Mouse (Mus musculus): ENCODE results near the gene Serf2. TPM values are rescaled to one million over a fixed set of nuclear protein-coding genes. Genes with fewer than 3 reads are reported as not detected.
"Not testable (repeated sequence)": the region's sequence is repeated elsewhere in the genome, so short reads cannot be mapped to it uniquely, and the experiment has no call there.

Serf2 gene
- polyA plus RNA-seq, 1 experiment from 2014 or later, result 330 TPM

GRCm38 (mm10) chr2:121474180-121474535 lies 25.2 kb downstream of the Serf2 start:
- WGBS, result 36% methylated on average over 8 of the region's 8 CpGs
- peak overlapping the region; percentile 73 for H3K4me2 ChIP-seq (replicated peaks)
- H3K4me3 ChIP-seq, result peak overlapping the region; percentile 70
- ATAC-seq (replicated peaks), result no peak; the same call in 1 of the 2 replicates
- peak overlapping the region; percentile 80 for H3K27ac ChIP-seq (replicated peaks)
- H3K36me3 ChIP-seq, result no peaks in the 10 kb centered on the region
- peak overlapping the region; percentile 66 for H3K9ac ChIP-seq (replicated peaks)
- no peaks in the 10 kb centered on the region for H3K27me3 ChIP-seq
- no peaks in the 10 kb centered on the region for H3K9me3 ChIP-seq
- H3K4me1 ChIP-seq, result peaks cover 8% of the 10 kb centered on the region

GRCm38 (mm10) chr2:121475306-121475705 lies 26.3 kb downstream of the Serf2 start:
- not testable (repeated sequence) for H3K4me3 ChIP-seq; H3K4me2 ChIP-seq (replicated peaks); H3K27me3 ChIP-seq; ATAC-seq (replicated peaks); H3K4me1 ChIP-seq; H3K36me3 ChIP-seq; H3K9ac ChIP-seq (replicated peaks); H3K27ac ChIP-seq (replicated peaks); H3K9me3 ChIP-seq
- WGBS, result 96% methylated on average over 2 of the region's 2 CpGs

- ATAC-seq (replicated peaks), result no peak
- H3K4me1 ChIP-seq, result peaks cover 8% of the 10 kb centered on the region
- no peaks in the 10 kb centered on the region for H3K27me3 ChIP-seq
- H3K27ac ChIP-seq (replicated peaks), result no peak overlapping the region
- no peak overlapping the region for H3K9ac ChIP-seq (replicated peaks)
- H3K36me3 ChIP-seq, result no peaks in the 10 kb centered on the region
- no peak overlapping the region for H3K4me3 ChIP-seq
- no peaks in the 10 kb centered on the region for H3K9me3 ChIP-seq
- 80% methylated on average over 3 of the region's 3 CpGs for WGBS
- no peak overlapping the region for H3K4me2 ChIP-seq (replicated peaks)
Observed at GRCm38 (mm10) chr2:121477491-121478266, 28.7 kb downstream of the Serf2 start.

GRCm38 (mm10) chr2:121480498-121480897 lies 31.5 kb downstream of the Serf2 start:
- H3K4me1 ChIP-seq, result no peaks in the 10 kb centered on the region
- H3K27me3 ChIP-seq, result no peaks in the 10 kb centered on the region
- H3K4me3 ChIP-seq, result no peak overlapping the region
- no peak for ATAC-seq (replicated peaks)
- H3K9ac ChIP-seq (replicated peaks), result no peak overlapping the region
- no peaks in the 10 kb centered on the region for H3K9me3 ChIP-seq
- H3K4me2 ChIP-seq (replicated peaks), result no peak overlapping the region
- WGBS, result 73% methylated on average over 3 of the region's 3 CpGs
- no peaks in the 10 kb centered on the region for H3K36me3 ChIP-seq
- no peak overlapping the region for H3K27ac ChIP-seq (replicated peaks)

- ATAC-seq (replicated peaks); H3K36me3 ChIP-seq: not testable (repeated sequence)
- 91% methylated on average over 13 of the region's 13 CpGs for WGBS
Observed at GRCm38 (mm10) chr2:121480916-121481315, 31.9 kb downstream of the Serf2 start.

GRCm38 (mm10) chr2:121483576-121483975 lies 34.6 kb downstream of the Serf2 start:
- H3K27ac ChIP-seq (replicated peaks), result no peak overlapping the region
- H3K4me3 ChIP-seq, result no peak overlapping the region
- H3K4me1 ChIP-seq, result no peaks in the 10 kb centered on the region
- H3K27me3 ChIP-seq, result no peaks in the 10 kb centered on the region
- ATAC-seq (replicated peaks), result no peak
- no peak overlapping the region for H3K9ac ChIP-seq (replicated peaks)
- H3K4me2 ChIP-seq (replicated peaks), result no peak overlapping the region
- no peaks in the 10 kb centered on the region for H3K36me3 ChIP-seq
- WGBS, result 25% methylated on average over 8 of the region's 8 CpGs
- no peaks in the 10 kb centered on the region for H3K9me3 ChIP-seq

More at GRCm38 (mm10) chr2:121480916-121481315, 31.9 kb downstream of the Serf2 start:
- not testable (repeated sequence) for H3K4me3 ChIP-seq; H3K27me3 ChIP-seq; H3K9ac ChIP-seq (replicated peaks); H3K9me3 ChIP-seq; H3K4me1 ChIP-seq; H3K4me2 ChIP-seq (replicated peaks); H3K27ac ChIP-seq (replicated peaks)

GRCm38 (mm10) chr2:121484403-121484802 lies 35.4 kb downstream of the Serf2 start:
- H3K9me3 ChIP-seq; H3K9ac ChIP-seq (replicated peaks); H3K4me1 ChIP-seq; H3K27ac ChIP-seq (replicated peaks); H3K27me3 ChIP-seq; H3K36me3 ChIP-seq; ATAC-seq (replicated peaks); H3K4me2 ChIP-seq (replicated peaks); H3K4me3 ChIP-seq: not testable (repeated sequence)
- WGBS, result 77% methylated on average over 2 of the region's 2 CpGs

GRCm38 (mm10) chr2:121501550-121501949 lies 52.6 kb downstream of the Serf2 start:
- not testable (repeated sequence) for H3K27ac ChIP-seq (replicated peaks); H3K27me3 ChIP-seq; H3K4me3 ChIP-seq; ATAC-seq (replicated peaks); H3K4me2 ChIP-seq (replicated peaks); H3K9ac ChIP-seq (replicated peaks); H3K4me1 ChIP-seq; H3K9me3 ChIP-seq; H3K36me3 ChIP-seq
- 94% methylated on average over 3 of the region's 6 CpGs for WGBS

GRCm38 (mm10) chr2:121505942-121506882 lies 57.2 kb downstream of the Serf2 start, which contains the start of the genes Mfap1a and Wdr76:
Mfap1a (minus strand) TSS chr2:121506665.
Wdr76 (plus strand) TSS chr2:121506723.
- H3K36me3 ChIP-seq, H3K9me3 ChIP-seq, H3K27me3 ChIP-seq: not testable (repeated sequence)
- Histone ChIP-seq H3K27ac (replicated peaks) (peak within 1 kb of the TSS; percentile 66; the same call in 1 of the 2 replicates), H3K4me1 (peaks cover 22% of the 10 kb centered on the region), H3K4me3 (peak within 1 kb of the TSS; percentile 54), H3K4me2 (replicated peaks) (peak within 1 kb of the TSS; percentile 72), H3K9ac (replicated peaks) (peak within 1 kb of the TSS; percentile 59)
- ATAC-seq (replicated peaks), result peak; percentile 94
- 4% methylated on average over 42 of the region's 42 CpGs for WGBS

GRCm38 (mm10) chr2:121507173-121507950 lies 58.4 kb downstream of the Serf2 start:
- Histone ChIP-seq H3K4me1 (peaks cover 22% of the 10 kb centered on the region), H3K4me2 (replicated peaks) (peak overlapping the region; percentile 72), H3K9ac (replicated peaks) (peak overlapping the region; percentile 59), H3K27ac (replicated peaks) (no peak overlapping the region), H3K4me3 (peak overlapping the region; percentile 54), H3K9me3 (no peaks in the 10 kb centered on the region), H3K27me3 (no peaks in the 10 kb centered on the region), H3K36me3 (peaks cover 9% of the 10 kb centered on the region; the same call in 1 of the 2 replicates)
- ATAC-seq (replicated peaks), result no peak
- WGBS, result 13% methylated on average over 12 of the region's 12 CpGs

Data from forebrain, embryonic 15.5 days (tissue).